Mouse (Mus musculus) left cerebral cortex, adult 11 months (tissue): ENCODE measurements around the gene Tmem45a.
A peak's percentile ranks its signal among the peaks of the same experiment; 100 is the strongest.

Experiments
- DNase-seq: peaks from one replicate; pipeline ENCODE4 v3.0.0; 2022; ENCODE audit warnings: low spot score

Tmem45a gene

GRCm38 (mm10) chr16:56795481-56796139 is 90.4 kb downstream of the Tmem45a start, which contains the start of gene Adgrg7:
Gene Adgrg7 (minus strand): TSS chr16:56795855.
- DNase-seq, result no peak

- DNase-seq, result no peak
Observed at GRCm38 (mm10) chr16:56794383-56795144, 91.4 kb downstream of the Tmem45a start.

GRCm38 (mm10) chr16:56793778-56794177 is 92.2 kb downstream of the Tmem45a start:
- DNase-seq, result no peak

GRCm38 (mm10) chr16:56785943-56786342 is 100.0 kb downstream of the Tmem45a start:
- no peak for DNase-seq

- peak; percentile 62 for DNase-seq
Observed at GRCm38 (mm10) chr16:56771163-56772105, 114.5 kb downstream of the Tmem45a start.
